Mouse (Mus musculus) left cerebral cortex, adult 2 months (tissue): Measurements from ENCODE around the gene Tars. TPM values are rescaled to one million over a fixed set of nuclear protein-coding genes. Genes with fewer than 3 reads are reported as not detected.
A peak's percentile ranks its signal among the peaks of the same experiment; 100 is the strongest.

Experiments
- DNase-seq, 2 experiments: peaks; one replicate each; pipeline ENCODE4 v3.0.0; 2021 to 2022; ENCODE audit warnings: low spot score in 2 of 2, mixed read lengths in 1 of 2; ENCODE audit errors: extremely low spot score in 1 of 2
- H3K27ac ChIP-seq: fragments of 200-600 bp; 2 replicates; pipeline ENCODE4 v1.8.1; 2022
- H3K4me3 ChIP-seq: fragments of 200-600 bp; 2 replicates; pipeline ENCODE4 v1.8.1; 2022
- CTCF ChIP-seq: fragments of 200-600 bp; IDR thresholded peaks from 2 replicates; pipeline ENCODE4 v1.8.1; 2022; ENCODE audit warnings: antibody characterized with exemption, mild to moderate bottlenecking, moderate library complexity
- intact Hi-C: fragments of 180-260 bp; cut with DNase I; formaldehyde crosslinking; loops from one replicate; pipeline ENCODE4 v1.15.1; 2025
- long read RNA-seq, 2 experiments: library from polyadenylated mRNA; stranded (forward); transcript quantifications; one replicate each; pipeline ENCODE4 v2.0.0; 2021; ENCODE audit warnings: borderline mapping rate in 2 of 2
- total RNA-seq, 2 experiments: library from RNA; stranded (reverse); gene quantifications; 2 replicates each; pipeline ENCODE4 v1.2.3; 2021

Gene Tars
- 10 to 100 TPM; 31.9 to 39.7 TPM for total RNA-seq
- long read RNA-seq, experiment 1, full-length matches to known transcripts = 48 of 57 reads
- long read RNA-seq, experiment 1, partial matches to known transcripts = 2 of 57 reads
- long read RNA-seq, experiment 1, other reads (novel, unspliced or antisense) = 7 of 57 reads
- long read RNA-seq, experiment 2, full-length matches to known transcripts = 24 of 29 reads
- long read RNA-seq, experiment 2, partial matches to known transcripts = 1 of 29 reads
- long read RNA-seq, experiment 2, other reads (novel, unspliced or antisense) = 4 of 29 reads

- intact Hi-C loops = loop anchor here (5.0 to 10.0 kb wide), 3 partner anchors 362 to 925 kb away; partner anchors contain the start of genes 1810049J17Rik, Golph3, Rxfp3 and Zfr
- peak; percentile 95 to 97 for DNase-seq
- Histone ChIP-seq H3K4me3 (peak within 1 kb of the TSS; percentile 85), H3K27ac (peak within 1 kb of the TSS; percentile 82)
- no peak for TF ChIP-seq CTCF
These were observed at the start of gene Tars for GRCm38 (mm10) chr15:11399356-11400067. Tars (minus strand) TSS chr15:11399665.

GRCm38 (mm10) chr15:11437361-11437760, 37.9 kb upstream of the Tars start:
- DNase-seq = no peak
- no peak for TF ChIP-seq CTCF
- Histone ChIP-seq H3K4me3 (no peak overlapping the region), H3K27ac (no peak overlapping the region)
- intact Hi-C loops = no loop called here

GRCm38 (mm10) chr15:11436709-11437280, 37.3 kb upstream of the Tars start:
- H3K4me3 ChIP-seq = no peak overlapping the region
- intact Hi-C loops = no loop called here
- no peak for TF ChIP-seq CTCF
- H3K27ac ChIP-seq = no peak overlapping the region
- no peak for DNase-seq

GRCm38 (mm10) chr15:11426899-11427298, 27.4 kb upstream of the Tars start:
- no peak for DNase-seq
- no peak overlapping the region for H3K27ac ChIP-seq
- no peak for TF ChIP-seq CTCF
- H3K4me3 ChIP-seq = no peak overlapping the region
- intact Hi-C loops = no loop called here

GRCm38 (mm10) chr15:11413484-11413883, 14.0 kb upstream of the Tars start:
- H3K4me3 ChIP-seq = no peak overlapping the region
- intact Hi-C loops = no loop called here
- no peak overlapping the region for H3K27ac ChIP-seq
- TF ChIP-seq CTCF = no peak
- no peak for DNase-seq

- no peak for DNase-seq
- intact Hi-C loops = no loop called here
- no peak for TF ChIP-seq CTCF
- no peak overlapping the region for H3K27ac ChIP-seq
- H3K4me3 ChIP-seq = no peak overlapping the region
These were observed 13.1 kb upstream of the Tars start for GRCm38 (mm10) chr15:11412542-11412941.

GRCm38 (mm10) chr15:11411846-11412245, 12.4 kb upstream of the Tars start:
- intact Hi-C loops = no loop called here
- H3K4me3 ChIP-seq = no peak overlapping the region
- no peak overlapping the region for H3K27ac ChIP-seq
- TF ChIP-seq CTCF = no peak
- no peak for DNase-seq

- TF ChIP-seq CTCF = peak; percentile 60
- no peak overlapping the region for H3K4me3 ChIP-seq
- no peak overlapping the region for H3K27ac ChIP-seq
- intact Hi-C loops = loop anchor here (1.0 to 10.0 kb wide), 5 partner anchors 179 to 917 kb away; partner anchors contain the start of genes 1810049J17Rik, Golph3 and Zfr
- no peak for DNase-seq
These were observed 8.8 kb upstream of the Tars start for GRCm38 (mm10) chr15:11408155-11408826.

- intact Hi-C loops = loop anchor here (2.0 to 10.0 kb wide), 5 partner anchors 180 to 917 kb away; partner anchors contain the start of genes 1810049J17Rik, Golph3, Npr3 and Zfr
- peak; percentile 38 to 55 for DNase-seq
- Histone ChIP-seq H3K4me3 (no peak overlapping the region), H3K27ac (no peak overlapping the region)
- TF ChIP-seq CTCF = peak; percentile 71
These were observed 7.9 kb upstream of the Tars start for GRCm38 (mm10) chr15:11407381-11407780.

GRCm38 (mm10) chr15:11406769-11407168, 7.3 kb upstream of the Tars start:
- TF ChIP-seq CTCF = peak; percentile 11
- intact Hi-C loops = loop anchor here (2.0 to 10.0 kb wide), 5 partner anchors 181 to 918 kb away; partner anchors contain the start of genes 1810049J17Rik, Golph3, Npr3 and Zfr
- no peak overlapping the region for H3K4me3 ChIP-seq
- DNase-seq = no peak
- no peak overlapping the region for H3K27ac ChIP-seq

GRCm38 (mm10) chr15:11398676-11399350, 652 bp downstream of the Tars start:
- no peak for DNase-seq
- intact Hi-C loops = loop anchor here (5.0 kb wide), 1 partner anchor 362 kb away; the partner anchor contains the start of gene Rxfp3
- TF ChIP-seq CTCF = no peak
- Histone ChIP-seq H3K4me3 (peak overlapping the region; percentile 85), H3K27ac (no peak overlapping the region)
